ENCODE assay signal across 20 mouse cellular contexts in the genomic region with DNA sequence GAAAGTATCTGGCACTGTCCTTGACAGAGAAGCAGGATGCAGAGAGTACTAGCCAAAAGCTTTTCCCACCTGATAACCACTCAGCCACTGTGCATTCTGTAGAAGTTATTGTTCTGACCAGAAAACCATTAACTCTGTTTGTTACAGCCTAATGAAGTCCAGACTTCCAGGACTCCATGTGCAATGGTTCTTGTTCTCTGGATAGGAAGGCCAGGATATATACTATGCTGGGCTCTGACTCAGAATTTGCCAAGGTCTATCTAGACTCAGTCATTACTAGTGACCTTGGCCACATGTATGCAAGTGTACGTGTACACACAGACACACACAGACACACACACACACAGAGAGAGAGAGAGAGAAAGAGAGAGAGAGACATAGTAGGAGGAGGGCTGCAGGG. TPM values are rescaled to one million over a fixed set of nuclear protein-coding genes. Genes with fewer than 3 reads are reported as not detected.
DNase-seq lines count a peak whose midpoint lies in the region; ATAC-seq and TF ChIP-seq lines count a peak whose summit lies in the region.
"Had no signal": no experiment of that assay in that cellular context is flagged by ENCODE, and none has a peak within 500 bp of the region (broad histone marks: within the 10 kb centered on the region; RNA-seq: fewer than 3 reads in every experiment).

No protein-coding gene starts in this region.

- ATAC-seq in embryonic facial prominence, embryonic 13.5 days (ENCODE audit: insufficient number of reproducible peaks, insufficient read depth, low FRiP score, low TSS enrichment, low read depth) = no peak
- no peak; the same call in 1 of the 2 replicates for ATAC-seq in kidney, embryonic 15.5 days (replicated peaks; ENCODE audit: low FRiP score)
- ATAC-seq in stomach, embryonic 14.5 days (ENCODE audit: insufficient number of reproducible peaks, insufficient read depth, low FRiP score, low read depth) = no peak
- no peak for ATAC-seq in inflammation-experienced regulatory T-cells, adult 6 months
- ATAC-seq: forebrain, embryonic 14.5 days had no signal

- TF ChIP-seq CTCF in cortical plate, adult 2 months (IDR thresholded peaks at IDR 0.05; ENCODE audit: extremely low read depth, insufficient read depth, low read length) = no peak

- no peaks in the 10 kb centered on the region for H3K9me3 ChIP-seq in embryonic facial prominence, embryonic 13.5 days
- H3K9me3 ChIP-seq in embryonic facial prominence, embryonic 10.5 days = no peaks in the 10 kb centered on the region; the same call in 1 of the 2 replicates
- H3K9me3 ChIP-seq in kidney, embryonic 15.5 days (replicated peaks) = no peaks in the 10 kb centered on the region
- H3K9me3 ChIP-seq in stomach, embryonic 14.5 days (ENCODE audit: control insufficient read depth, low read depth, low read length) = no peaks in the 10 kb centered on the region
- H3K9me3 ChIP-seq: embryonic facial prominence, embryonic 15.5 days; forebrain, embryonic 10.5 days; hindbrain, embryonic 13.5 days had no signal

- 50% methylated on average over 1 of the region's 1 CpGs for WGBS in embryonic facial prominence, embryonic 13.5 days
- WGBS in embryonic facial prominence, embryonic 10.5 days = 79% methylated on average over 1 of the region's 1 CpGs
- 67% methylated on average over 1 of the region's 1 CpGs for WGBS in kidney, embryonic 15.5 days
- WGBS in stomach, embryonic 14.5 days = 48% methylated on average over 1 of the region's 1 CpGs

- DNase-seq in embryonic facial prominence, embryonic 10.5 days (ENCODE audit: low spot score) = no peak
- no peak for DNase-seq in kidney, adult 18-20 months
- no peak for DNase-seq in ovary, postnatal 10 days (ENCODE audit: low spot score)
- DNase-seq: adrenal gland, postnatal 10 days; cerebellum, adult 11 months; cerebellum, adult 8-10 months; cerebellum, postnatal 14 days; gastrocnemius, adult 2 months; gastrocnemius, postnatal 25 days; heart, postnatal 14 days had no signal

- no peaks in the 10 kb centered on the region for H3K27me3 ChIP-seq in embryonic facial prominence, embryonic 13.5 days
- H3K27me3 ChIP-seq in embryonic facial prominence, embryonic 10.5 days (replicated peaks; ENCODE audit: low read depth, poor library complexity, severe bottlenecking) = no peaks in the 10 kb centered on the region
- no peaks in the 10 kb centered on the region for H3K27me3 ChIP-seq in kidney, embryonic 15.5 days
- no peaks in the 10 kb centered on the region for H3K27me3 ChIP-seq in stomach, embryonic 14.5 days (ENCODE audit: control insufficient read depth, insufficient read depth, low read length)
- H3K27me3 ChIP-seq: embryonic facial prominence, embryonic 15.5 days; hindbrain, embryonic 13.5 days had no signal

- peaks cover 9% of the 10 kb centered on the region for H3K4me1 ChIP-seq in embryonic facial prominence, embryonic 13.5 days
- peaks cover 17% of the 10 kb centered on the region for H3K4me1 ChIP-seq in embryonic facial prominence, embryonic 10.5 days
- H3K4me1 ChIP-seq in kidney, embryonic 15.5 days = peaks cover 11% of the 10 kb centered on the region; the same call in 1 of the 2 replicates
- H3K4me1 ChIP-seq in cortical plate, adult 2 months (ENCODE audit: control insufficient read depth, insufficient read depth, low read length) = peaks cover 3% of the 10 kb centered on the region; the same call in 1 of the 2 replicates
- H3K4me1 ChIP-seq in stomach, embryonic 14.5 days (ENCODE audit: control insufficient read depth, insufficient read depth, low read length) = peaks cover 2% of the 10 kb centered on the region; the same call in 1 of the 2 replicates

- peak overlapping the region; percentile 16; the same call in 1 of the 2 replicates for H3K27ac ChIP-seq in embryonic facial prominence, embryonic 13.5 days
- no peak overlapping the region for H3K27ac ChIP-seq in embryonic facial prominence, embryonic 10.5 days (replicated peaks)
- peak overlapping the region; percentile 78 for H3K27ac ChIP-seq in kidney, embryonic 15.5 days
- H3K27ac ChIP-seq in cortical plate, adult 2 months (ENCODE audit: insufficient read depth, low read length) = peak overlapping the region; percentile 78; the same call in 1 of the 2 replicates
- H3K27ac ChIP-seq in stomach, embryonic 14.5 days (ENCODE audit: low read length) = peak overlapping the region; percentile 66; the same call in 1 of the 2 replicates
- H3K27ac ChIP-seq: embryonic facial prominence, embryonic 15.5 days; forebrain, embryonic 10.5 days; gastrocnemius, adult 2 months; hindbrain, embryonic 13.5 days had no signal

- H3K4me3 ChIP-seq in embryonic facial prominence, embryonic 13.5 days = no peak overlapping the region
- H3K4me3 ChIP-seq in embryonic facial prominence, embryonic 10.5 days = no peak overlapping the region
- no peak overlapping the region for H3K4me3 ChIP-seq in kidney, embryonic 15.5 days (replicated peaks)
- no peak overlapping the region for H3K4me3 ChIP-seq in cortical plate, adult 2 months (ENCODE audit: insufficient read depth, low read length)
- H3K4me3 ChIP-seq in stomach, embryonic 14.5 days (ENCODE audit: low read depth, low read length) = no peak overlapping the region
- H3K4me3 ChIP-seq: embryonic facial prominence, embryonic 15.5 days; erythroblast, embryonic 14.5 days; forebrain, embryonic 10.5 days; gastrocnemius, adult 2 months; hindbrain, embryonic 13.5 days had no signal

- no peak for TF ChIP-seq POLR2A in cortical plate, adult 2 months (IDR thresholded peaks at IDR 0.05; ENCODE audit: extremely low read depth, insufficient read depth, low read length)

- H3K9ac ChIP-seq in embryonic facial prominence, embryonic 13.5 days = no peak overlapping the region
- H3K9ac ChIP-seq in kidney, embryonic 15.5 days = no peak overlapping the region
- H3K9ac ChIP-seq in stomach, embryonic 14.5 days (replicated peaks; ENCODE audit: low read depth, low read length) = no peak overlapping the region
- H3K9ac ChIP-seq: embryonic facial prominence, embryonic 15.5 days; hindbrain, embryonic 13.5 days had no signal

- H3K4me2 ChIP-seq in embryonic facial prominence, embryonic 13.5 days = no peak overlapping the region
- H3K4me2 ChIP-seq in kidney, embryonic 15.5 days = no peak overlapping the region
- no peak overlapping the region for H3K4me2 ChIP-seq in stomach, embryonic 14.5 days (replicated peaks; ENCODE audit: low read depth, low read length)
- H3K4me2 ChIP-seq: embryonic facial prominence, embryonic 15.5 days; hindbrain, embryonic 13.5 days had no signal

- no peaks in the 10 kb centered on the region for H3K36me3 ChIP-seq in embryonic facial prominence, embryonic 13.5 days
- H3K36me3 ChIP-seq in embryonic facial prominence, embryonic 10.5 days (replicated peaks) = no peaks in the 10 kb centered on the region
- no peaks in the 10 kb centered on the region for H3K36me3 ChIP-seq in kidney, embryonic 15.5 days
- no peaks in the 10 kb centered on the region for H3K36me3 ChIP-seq in stomach, embryonic 14.5 days (ENCODE audit: control insufficient read depth, insufficient read depth, low read length)
- H3K36me3 ChIP-seq: embryonic facial prominence, embryonic 15.5 days; forebrain, embryonic 10.5 days; hindbrain, embryonic 13.5 days had no signal

RNA-seq across cellular contexts. Expression of a gene that starts 34.2 kb away (rescaled TPM):
- polyA plus RNA-seq in embryonic facial prominence, embryonic 13.5 days (2015; fragmentation: Nextera tagmentation; extraction: Ambion mirVana) = 14.6 and 17.6 TPM in 2 replicates
- polyA plus RNA-seq in embryonic facial prominence, embryonic 10.5 days (2016; fragmentation: Nextera tagmentation; extraction: Ambion mirVana) = 12.7 and 13.1 TPM in 2 replicates
- 15.8 and 16.6 TPM in 2 replicates for polyA plus RNA-seq in kidney, embryonic 15.5 days (2015; fragmentation: Nextera tagmentation; extraction: Ambion mirVana)
- polyA plus RNA-seq in cortical plate, adult 2 months (2012; rRNA removed) = 48.3 and 49.0 TPM in 2 replicates
- 25.5 and 25.8 TPM in 2 replicates for polyA plus RNA-seq in stomach, embryonic 14.5 days (2014; fragmentation: Nextera tagmentation; extraction: Ambion mirVana)
- polyA plus RNA-seq in inflammation-experienced regulatory T-cells, adult 6 months (2017; shearing (Covaris generic)) = 10 to 100 TPM; 12.8 to 16.2 (median 15.6) TPM

RNA-seq across cellular contexts. Expression of a gene that starts 49.8 kb away (rescaled TPM):
- 57.9 and 65.4 TPM in 2 replicates for polyA plus RNA-seq in embryonic facial prominence, embryonic 13.5 days (2015; fragmentation: Nextera tagmentation; extraction: Ambion mirVana)
- 64.2 and 67.5 TPM in 2 replicates for polyA plus RNA-seq in embryonic facial prominence, embryonic 10.5 days (2016; fragmentation: Nextera tagmentation; extraction: Ambion mirVana)
- 44.5 and 46.5 TPM in 2 replicates for polyA plus RNA-seq in kidney, embryonic 15.5 days (2015; fragmentation: Nextera tagmentation; extraction: Ambion mirVana)
- polyA plus RNA-seq in cortical plate, adult 2 months (2012; rRNA removed) = 38.3 and 40.1 TPM in 2 replicates
- 48.4 and 49.1 TPM in 2 replicates for polyA plus RNA-seq in stomach, embryonic 14.5 days (2014; fragmentation: Nextera tagmentation; extraction: Ambion mirVana)
- 1 to 10 TPM; 3.0 to 5.1 (median 5.0) TPM for polyA plus RNA-seq in inflammation-experienced regulatory T-cells, adult 6 months (2017; shearing (Covaris generic))

RNA-seq across cellular contexts. Expression of a gene that starts 59.8 kb away (rescaled TPM):
- 2.7 and 2.8 TPM in 2 replicates for polyA plus RNA-seq in embryonic facial prominence, embryonic 13.5 days (2015; fragmentation: Nextera tagmentation; extraction: Ambion mirVana)
- polyA plus RNA-seq in embryonic facial prominence, embryonic 10.5 days (2016; fragmentation: Nextera tagmentation; extraction: Ambion mirVana) = 17.2 and 23.6 TPM in 2 replicates
- 4.3 and 6.1 TPM in 2 replicates for polyA plus RNA-seq in kidney, embryonic 15.5 days (2015; fragmentation: Nextera tagmentation; extraction: Ambion mirVana)
- 0.48 and 0.49 TPM in 2 replicates for polyA plus RNA-seq in cortical plate, adult 2 months (2012; rRNA removed)
- polyA plus RNA-seq in stomach, embryonic 14.5 days (2014; fragmentation: Nextera tagmentation; extraction: Ambion mirVana) = 1.8 and 2.6 TPM in 2 replicates
- polyA plus RNA-seq in inflammation-experienced regulatory T-cells, adult 6 months (2017; shearing (Covaris generic)) = 1 to 10 TPM in 1 of 3 experiments, under 1 TPM in 1, not detected in 1; 0.36 to 1.1 TPM
- polyA plus RNA-seq: erythroblast, embryonic 14.5 days had no signal
